Mouse (Mus musculus): ENCODE measurements at regions not wholly inside any gene's neighbourhood (a gene's known extent, or its start where the extent isn't known, plus 50 kb on each side); places are given as distances from the start of the nearest gene placed in this dataset.
A peak's percentile ranks its signal among the peaks of the same experiment; 100 is the strongest.

- no peak overlapping the region for H3K4me3 ChIP-seq (ENCODE audit: control insufficient read depth in 1 of 2, insufficient read depth in 1 of 2, low read depth in 2 of 2, low read length in 2 of 2)
- H3K27ac ChIP-seq (ENCODE audit: control insufficient read depth, low read depth, low read length), result no peak overlapping the region
- DNase-seq (ENCODE audit: low read depth, low spot score), result no peak
- no peaks in the 10 kb centered on the region for H3K9me3 ChIP-seq (replicated peaks; ENCODE audit: insufficient read depth, low read length)
- H3K4me1 ChIP-seq (ENCODE audit: control insufficient read depth in 1 of 2, insufficient read depth in 2 of 2, low read length in 2 of 2), result no peaks in the 10 kb centered on the region
- H3K79me2 ChIP-seq (ENCODE audit: control insufficient read depth, insufficient read depth, low read length, poor library complexity), result no peaks in the 10 kb centered on the region
- no peaks in the 10 kb centered on the region for H3K27me3 ChIP-seq (ENCODE audit: control insufficient read depth in 1 of 2, insufficient read depth in 2 of 2, low read length in 2 of 2)
- H3K36me3 ChIP-seq (ENCODE audit: control insufficient read depth in 1 of 2, insufficient read depth in 2 of 2, low read length in 2 of 2), result no peaks in the 10 kb centered on the region
- H3K9ac ChIP-seq (ENCODE audit: control insufficient read depth, low read depth, low read length, poor library complexity, severe bottlenecking), result no peak overlapping the region
- TF ChIP-seq USF1 (IDR thresholded peaks at IDR 0.05; ENCODE audit: low read depth, low read length) (no peak), UBTF (IDR thresholded peaks at IDR 0.05; ENCODE audit: borderline replicate concordance, insufficient read depth, low read depth, low read length) (no peak), SIN3A (IDR thresholded peaks at IDR 0.05; ENCODE audit: low read length) (no peak), ELF1 (IDR thresholded peaks at IDR 0.05; ENCODE audit: low read depth, low read length) (no peak), USF2 (IDR thresholded peaks at IDR 0.05; ENCODE audit: borderline replicate concordance in 1 of 2, insufficient read depth in 1 of 2, low read depth in 1 of 2, low read length in 2 of 2) (no peak), ZNF384 (IDR thresholded peaks at IDR 0.05; ENCODE audit: low read depth, low read length) (no peak), MYB (IDR thresholded peaks at IDR 0.05; ENCODE audit: low read depth, low read length) (no peak), MAFK (IDR thresholded peaks at IDR 0.05; ENCODE audit: borderline replicate concordance, low read depth, low read length) (no peak), POLR2AphosphoS2 (IDR thresholded peaks at IDR 0.05; ENCODE audit: low read length) (no peak), CHD2 (IDR thresholded peaks at IDR 0.05; ENCODE audit: low read length) (no peak), POLR2A (IDR thresholded peaks at IDR 0.05; ENCODE audit: control insufficient read depth in 1 of 2, insufficient read depth in 1 of 2, low read depth in 1 of 2, low read length in 2 of 2, poor library complexity in 1 of 2) (no peak)
Observed at GRCm38 (mm10) chr6:11576091-11576490, 331.2 kb downstream of the Ndufa4 start.

- no peaks in the 10 kb centered on the region for H3K4me1 ChIP-seq (ENCODE audit: control insufficient read depth in 1 of 2, insufficient read depth in 2 of 2, low read length in 2 of 2)
- H3K9me3 ChIP-seq (replicated peaks; ENCODE audit: insufficient read depth, low read length), result no peaks in the 10 kb centered on the region
- H3K9ac ChIP-seq (ENCODE audit: control insufficient read depth, low read depth, low read length, poor library complexity, severe bottlenecking), result no peak overlapping the region
- no peak overlapping the region for H3K4me3 ChIP-seq (ENCODE audit: control insufficient read depth in 1 of 2, insufficient read depth in 1 of 2, low read depth in 2 of 2, low read length in 2 of 2)
- TF ChIP-seq USF2 (IDR thresholded peaks at IDR 0.05; ENCODE audit: borderline replicate concordance in 1 of 2, insufficient read depth in 1 of 2, low read depth in 1 of 2, low read length in 2 of 2), result no peak
- TF ChIP-seq ELF1 (IDR thresholded peaks at IDR 0.05; ENCODE audit: low read depth, low read length), result no peak
- TF ChIP-seq ZC3H11A (IDR thresholded peaks at IDR 0.05; ENCODE audit: low read depth, low read length), result no peak
- no peak for TF ChIP-seq NELFE (IDR thresholded peaks at IDR 0.05; ENCODE audit: low read depth, low read length)
- TF ChIP-seq SIN3A (IDR thresholded peaks at IDR 0.05; ENCODE audit: low read length), result no peak
- no peak for TF ChIP-seq HCFC1 (IDR thresholded peaks at IDR 0.05; ENCODE audit: low read depth, low read length)
- no peak for TF ChIP-seq ETS1 (IDR thresholded peaks at IDR 0.05; ENCODE audit: low read depth, low read length)
- TF ChIP-seq UBTF (IDR thresholded peaks at IDR 0.05; ENCODE audit: borderline replicate concordance, insufficient read depth, low read depth, low read length), result no peak
- no peak for TF ChIP-seq MAZ (IDR thresholded peaks at IDR 0.05; ENCODE audit: low read depth, low read length)
- no peak for TF ChIP-seq NRF1 (IDR thresholded peaks at IDR 0.05; ENCODE audit: insufficient read depth, low read depth, low read length, poor library complexity, severe bottlenecking)
- no peak for TF ChIP-seq SMC3 (IDR thresholded peaks at IDR 0.05; ENCODE audit: low read depth, low read length)
- TF ChIP-seq POLR2AphosphoS2 (IDR thresholded peaks at IDR 0.05; ENCODE audit: low read length), result no peak
- no peak for TF ChIP-seq MEF2A (IDR thresholded peaks at IDR 0.05; ENCODE audit: extremely low read depth, insufficient replicate concordance, low read depth, low read length, poor library complexity, severe bottlenecking)
- TF ChIP-seq JUND (IDR thresholded peaks at IDR 0.05; ENCODE audit: low read depth, low read length), result no peak
- no peak for TF ChIP-seq USF1 (IDR thresholded peaks at IDR 0.05; ENCODE audit: low read depth, low read length)
- no peak for TF ChIP-seq RAD21 (IDR thresholded peaks at IDR 0.05; ENCODE audit: low read depth, low read length)
- no peak for TF ChIP-seq POLR2A (IDR thresholded peaks at IDR 0.05; ENCODE audit: control insufficient read depth in 1 of 2, insufficient read depth in 1 of 2, low read depth in 1 of 2, low read length in 2 of 2, poor library complexity in 1 of 2)
- no peak overlapping the region for H3K27ac ChIP-seq (ENCODE audit: control insufficient read depth, low read depth, low read length)
- DNase-seq (ENCODE audit: low read depth, low spot score), result peak; percentile 1
- no peaks in the 10 kb centered on the region for H3K36me3 ChIP-seq (ENCODE audit: control insufficient read depth in 1 of 2, insufficient read depth in 2 of 2, low read length in 2 of 2)
- H3K79me2 ChIP-seq (ENCODE audit: control insufficient read depth, insufficient read depth, low read length, poor library complexity), result no peaks in the 10 kb centered on the region
- no peaks in the 10 kb centered on the region for H3K27me3 ChIP-seq (ENCODE audit: control insufficient read depth in 1 of 2, insufficient read depth in 2 of 2, low read length in 2 of 2)
Observed at GRCm38 (mm10) chr6:11565246-11565645, 342.1 kb downstream of the Ndufa4 start.

All from MEL (cell line).